Mouse (Mus musculus): ENCODE measurements around the gene Trim9. TPM values are rescaled to one million over a fixed set of nuclear protein-coding genes. Genes with fewer than 3 reads are reported as not detected.
A peak's percentile ranks its signal among the peaks of the same experiment; 100 is the strongest.

Gene Trim9
- polyA plus RNA-seq, 1 experiment from 2014 or later: 0.32 TPM

DNA sequence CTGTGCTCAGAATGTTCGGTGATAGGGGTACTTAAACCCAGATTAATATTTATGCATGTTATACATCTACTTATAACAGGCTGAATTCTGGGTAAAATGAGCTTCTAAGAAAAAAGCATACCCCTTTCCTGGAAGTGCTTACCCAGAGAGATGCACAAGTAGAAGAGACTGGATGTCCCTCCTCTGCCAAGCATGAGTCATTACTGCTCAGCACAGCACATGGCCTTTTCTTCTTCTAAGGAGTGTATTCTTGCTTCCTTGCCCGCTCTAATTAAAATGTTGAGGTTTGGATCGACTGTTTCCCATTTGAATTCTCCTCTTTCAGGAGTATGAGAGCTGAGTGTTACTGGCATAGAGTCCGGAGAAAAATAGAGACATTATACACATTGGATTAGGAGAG lies 3.1 kb upstream of the Trim9 start:
- 81% methylated on average over 4 of the region's 4 CpGs for WGBS
- H3K36me3 ChIP-seq (ENCODE audit: control insufficient read depth, insufficient read depth, low read length): no peaks in the 10 kb centered on the region
- H3K4me1 ChIP-seq (replicated peaks; ENCODE audit: control insufficient read depth, insufficient read depth): no peaks in the 10 kb centered on the region
- ATAC-seq (ENCODE audit: low FRiP score, low TSS enrichment): no peak
- no peak overlapping the region for H3K4me2 ChIP-seq (replicated peaks; ENCODE audit: low read depth)
- no peak for TF ChIP-seq CTCF (IDR thresholded peaks at IDR 0.05; ENCODE audit: low read depth)
- no peak overlapping the region for H3K9ac ChIP-seq (ENCODE audit: low read length)
- DNase-seq (ENCODE audit: low spot score): no peak
- peaks cover 7% of the 10 kb centered on the region for H3K27me3 ChIP-seq (ENCODE audit: control insufficient read depth, insufficient read depth, low read length)
- no peak overlapping the region for H3K27ac ChIP-seq (replicated peaks)
- no peaks in the 10 kb centered on the region for H3K9me3 ChIP-seq (ENCODE audit: control insufficient read depth, low read length)
- no peak overlapping the region for H3K4me3 ChIP-seq (ENCODE audit: low read depth, low read length)

DNA sequence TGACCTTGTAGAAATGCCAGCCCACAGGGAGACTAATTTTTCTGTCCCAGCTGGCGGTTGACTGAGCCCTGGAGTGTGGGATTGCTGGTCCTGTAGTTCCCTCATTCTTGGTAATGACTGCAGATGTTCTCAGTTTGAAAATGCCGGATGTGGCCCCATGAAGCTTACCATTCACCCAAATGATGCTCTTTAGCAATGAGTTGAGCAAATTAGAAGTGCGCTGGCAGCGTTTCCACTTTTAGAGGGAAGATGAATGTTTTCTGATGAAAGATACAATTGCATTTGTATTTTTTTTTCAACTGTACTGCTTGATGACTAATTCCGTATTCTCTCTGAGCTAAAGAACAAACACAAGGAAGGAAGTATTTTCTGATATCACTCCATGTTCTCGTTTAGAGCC lies 2.4 kb upstream of the Trim9 start:
- Histone ChIP-seq H3K9me3 (ENCODE audit: control insufficient read depth, low read length) (no peaks in the 10 kb centered on the region), H3K4me3 (ENCODE audit: low read depth, low read length) (no peak overlapping the region), H3K9ac (ENCODE audit: low read length) (no peak overlapping the region), H3K27me3 (ENCODE audit: control insufficient read depth, insufficient read depth, low read length) (peaks cover 12% of the 10 kb centered on the region), H3K36me3 (ENCODE audit: control insufficient read depth, insufficient read depth, low read length) (no peaks in the 10 kb centered on the region), H3K27ac (replicated peaks) (no peak overlapping the region), H3K4me2 (replicated peaks; ENCODE audit: low read depth) (no peak overlapping the region), H3K4me1 (replicated peaks; ENCODE audit: control insufficient read depth, insufficient read depth) (no peaks in the 10 kb centered on the region)
- no peak for DNase-seq (ENCODE audit: low spot score)
- ATAC-seq (ENCODE audit: low FRiP score, low TSS enrichment): no peak
- 59% methylated on average over 6 of the region's 6 CpGs for WGBS
- TF ChIP-seq CTCF (IDR thresholded peaks at IDR 0.05; ENCODE audit: low read depth): no peak
- no peak for TF ChIP-seq EP300 (optimal IDR thresholded peaks at IDR 0.05)

DNA sequence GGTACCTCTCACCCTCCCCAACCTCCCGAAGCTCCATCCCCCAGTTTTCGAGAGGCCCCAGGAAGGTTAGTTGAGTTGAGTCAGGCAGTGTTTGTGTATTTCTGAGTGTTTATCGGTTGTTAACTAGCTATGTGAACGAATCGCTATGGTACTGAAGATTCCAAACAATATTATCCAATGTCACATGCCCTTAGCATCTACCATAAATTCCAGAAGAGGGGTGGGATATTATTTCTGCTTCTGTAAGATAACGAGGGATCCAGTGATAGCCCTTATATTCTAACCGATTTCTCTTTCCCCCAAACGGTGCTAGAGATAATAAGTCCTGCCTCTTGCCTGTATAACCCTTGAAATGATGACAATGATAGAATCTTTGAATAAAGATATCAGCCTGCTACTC lies 612 bp upstream of the Trim9 start:
- ATAC-seq (ENCODE audit: low FRiP score, low TSS enrichment) (no peak), DNase-seq (ENCODE audit: low spot score) (no peak)
- WGBS: 13% methylated on average over 8 of the region's 8 CpGs
- TF ChIP-seq EP300 (optimal IDR thresholded peaks at IDR 0.05): no peak
- no peak for TF ChIP-seq CTCF (IDR thresholded peaks at IDR 0.05; ENCODE audit: low read depth)
- no peaks in the 10 kb centered on the region for H3K9me3 ChIP-seq (ENCODE audit: control insufficient read depth, low read length)
- 0 out of 2 replicates have a peak overlapping the region, but pooled peaks have one; percentile 38 for H3K9ac ChIP-seq (ENCODE audit: low read length)
- H3K4me3 ChIP-seq (ENCODE audit: low read depth, low read length): peak overlapping the region; percentile 58
- no peaks in the 10 kb centered on the region for H3K4me1 ChIP-seq (replicated peaks; ENCODE audit: control insufficient read depth, insufficient read depth)
- peaks cover 12% of the 10 kb centered on the region for H3K27me3 ChIP-seq (ENCODE audit: control insufficient read depth, insufficient read depth, low read length)
- no peak overlapping the region for H3K27ac ChIP-seq (replicated peaks)
- no peaks in the 10 kb centered on the region for H3K36me3 ChIP-seq (ENCODE audit: control insufficient read depth, insufficient read depth, low read length)
- peak overlapping the region; percentile 93 for H3K4me2 ChIP-seq (replicated peaks; ENCODE audit: low read depth)

DNA sequence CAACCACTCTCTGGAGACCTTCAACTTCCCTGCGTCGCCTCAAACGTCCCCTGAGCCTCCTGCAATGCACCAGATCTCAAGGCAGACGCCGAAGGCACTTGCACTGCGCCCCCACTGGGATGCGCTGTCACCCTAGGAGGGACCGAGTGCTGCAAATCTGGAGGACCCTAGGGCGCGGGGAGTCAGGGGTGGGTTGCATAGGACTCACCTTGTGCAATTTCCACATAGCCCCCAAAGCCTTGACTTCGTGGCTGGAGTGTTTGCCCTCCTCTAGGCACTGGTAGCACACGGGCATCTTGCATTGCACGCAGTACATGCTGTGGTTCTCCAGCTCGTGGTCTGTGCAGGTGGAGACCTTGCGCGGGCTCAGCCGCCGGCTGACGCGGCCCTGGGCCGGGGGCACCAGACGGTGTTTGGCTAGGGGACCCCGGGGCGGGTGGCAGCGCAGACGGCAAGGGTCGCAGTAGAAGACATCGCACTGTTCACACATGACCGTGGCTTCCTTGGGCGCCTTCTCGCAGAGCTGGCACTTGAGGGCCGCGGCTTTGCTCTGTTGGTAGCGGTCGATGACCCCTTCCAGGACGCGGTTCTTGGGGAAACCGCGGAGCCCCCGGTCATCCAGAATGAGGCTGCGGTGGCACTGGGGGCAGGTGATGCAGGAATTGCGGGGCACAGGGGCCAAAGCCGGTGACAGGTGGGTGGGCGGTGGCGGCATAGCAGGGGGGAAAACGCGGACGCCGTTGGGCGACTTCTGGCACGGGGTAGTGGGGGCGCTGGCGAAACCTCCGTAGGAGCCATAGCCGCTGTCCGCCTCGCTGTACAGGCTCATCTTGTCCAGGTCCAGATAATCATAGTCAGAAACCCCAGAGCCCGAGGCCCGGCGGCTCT lies 1.0 kb downstream of the Trim9 start:
- peak; percentile 70 for TF ChIP-seq CTCF (IDR thresholded peaks at IDR 0.05; ENCODE audit: low read depth)
- TF ChIP-seq EP300 (optimal IDR thresholded peaks at IDR 0.05): no peak
- Histone ChIP-seq H3K36me3 (ENCODE audit: control insufficient read depth, insufficient read depth, low read length) (no peaks in the 10 kb centered on the region), H3K27ac (replicated peaks) (no peak overlapping the region), H3K9ac (ENCODE audit: low read length) (peak overlapping the region; percentile 48), H3K4me1 (replicated peaks; ENCODE audit: control insufficient read depth, insufficient read depth) (no peaks in the 10 kb centered on the region), H3K9me3 (ENCODE audit: control insufficient read depth, low read length) (no peaks in the 10 kb centered on the region), H3K4me3 (ENCODE audit: low read depth, low read length) (peak overlapping the region; percentile 58), H3K27me3 (ENCODE audit: control insufficient read depth, insufficient read depth, low read length) (peaks cover 12% of the 10 kb centered on the region), H3K4me2 (replicated peaks; ENCODE audit: low read depth) (peak overlapping the region; percentile 93)
- no peak for ATAC-seq (ENCODE audit: low FRiP score, low TSS enrichment)
- peak; percentile 24 for DNase-seq (ENCODE audit: low spot score)
- WGBS: 2% methylated on average over 58 of the region's 60 CpGs

DNA sequence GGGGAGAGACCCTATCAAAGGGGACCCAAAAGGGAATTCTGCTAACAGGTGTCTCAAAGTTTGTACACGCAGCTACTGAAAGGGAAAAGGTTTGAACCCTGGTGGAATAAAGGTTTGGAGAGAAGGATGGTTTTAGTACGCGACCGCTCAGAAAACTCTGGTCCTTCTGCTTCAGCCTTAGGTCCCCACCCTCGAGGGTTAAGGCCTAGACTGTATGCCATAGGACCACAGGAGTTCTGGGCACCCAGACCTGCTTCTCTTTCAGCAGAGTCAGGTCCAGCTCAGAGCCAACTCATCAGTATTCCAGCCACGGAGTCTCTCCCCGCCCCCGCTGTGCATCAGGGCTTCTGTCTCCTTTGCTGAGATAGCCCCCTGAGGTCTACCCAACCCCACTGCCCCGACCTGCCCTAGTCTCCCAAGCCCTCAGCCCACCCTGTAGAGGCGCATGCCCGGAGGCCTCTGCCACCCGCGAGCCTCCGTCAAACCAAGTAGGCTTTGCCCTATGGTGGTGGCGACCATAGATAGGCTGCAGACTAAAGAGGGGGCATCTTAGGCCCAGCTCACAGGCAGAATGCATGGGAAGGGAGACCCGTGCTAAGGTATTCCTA lies 1.8 kb downstream of the Trim9 start:
- TF ChIP-seq EP300 (optimal IDR thresholded peaks at IDR 0.05) (no peak), CTCF (IDR thresholded peaks at IDR 0.05; ENCODE audit: low read depth) (no peak)
- H3K9ac ChIP-seq (ENCODE audit: low read length): no peak overlapping the region
- WGBS: 31% methylated on average over 16 of the region's 16 CpGs
- H3K9me3 ChIP-seq (ENCODE audit: control insufficient read depth, low read length): no peaks in the 10 kb centered on the region
- H3K4me1 ChIP-seq (replicated peaks; ENCODE audit: control insufficient read depth, insufficient read depth): no peaks in the 10 kb centered on the region
- ATAC-seq (ENCODE audit: low FRiP score, low TSS enrichment) (no peak), DNase-seq (ENCODE audit: low spot score) (no peak)
- H3K36me3 ChIP-seq (ENCODE audit: control insufficient read depth, insufficient read depth, low read length): no peaks in the 10 kb centered on the region
- H3K27ac ChIP-seq (replicated peaks): no peak overlapping the region
- no peak overlapping the region for H3K4me3 ChIP-seq (ENCODE audit: low read depth, low read length)
- H3K4me2 ChIP-seq (replicated peaks; ENCODE audit: low read depth): no peak overlapping the region; the same call in 1 of the 2 replicates
- peaks cover 12% of the 10 kb centered on the region for H3K27me3 ChIP-seq (ENCODE audit: control insufficient read depth, insufficient read depth, low read length)

DNA sequence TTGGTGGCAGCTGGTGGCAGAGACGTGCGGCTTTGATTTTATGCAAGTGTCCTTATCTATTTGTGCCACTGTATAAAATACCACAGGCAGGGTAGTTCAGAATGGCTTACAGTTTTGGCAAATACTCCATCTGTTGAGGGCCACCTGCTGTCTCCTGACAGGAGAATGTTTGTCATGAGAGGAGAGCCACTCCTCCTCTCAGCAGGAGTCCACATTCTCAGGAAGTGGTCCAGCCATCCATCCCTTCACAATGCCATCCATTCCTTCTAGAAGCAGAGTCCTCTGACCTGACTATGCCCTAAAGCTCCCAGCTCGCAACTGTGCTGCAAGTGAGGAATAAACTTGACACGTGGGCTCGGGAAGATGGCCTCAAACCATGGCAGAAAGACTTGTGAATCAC lies 12.2 kb downstream of the Trim9 start:
- Histone ChIP-seq H3K4me2 (replicated peaks; ENCODE audit: low read depth) (no peak overlapping the region), H3K4me1 (replicated peaks; ENCODE audit: control insufficient read depth, insufficient read depth) (no peaks in the 10 kb centered on the region), H3K36me3 (ENCODE audit: control insufficient read depth, insufficient read depth, low read length) (no peaks in the 10 kb centered on the region), H3K27me3 (ENCODE audit: control insufficient read depth, insufficient read depth, low read length) (no peaks in the 10 kb centered on the region), H3K27ac (replicated peaks) (no peak overlapping the region), H3K4me3 (ENCODE audit: low read depth, low read length) (no peak overlapping the region), H3K9ac (ENCODE audit: low read length) (no peak overlapping the region), H3K9me3 (ENCODE audit: control insufficient read depth, low read length) (no peaks in the 10 kb centered on the region)
- TF ChIP-seq CTCF (IDR thresholded peaks at IDR 0.05; ENCODE audit: low read depth) (no peak), EP300 (optimal IDR thresholded peaks at IDR 0.05) (no peak)
- ATAC-seq (ENCODE audit: low FRiP score, low TSS enrichment) (no peak), DNase-seq (ENCODE audit: low spot score) (no peak)
- WGBS: 58% methylated on average over 5 of the region's 5 CpGs

All from stomach, postnatal 0 days (tissue).